Mouse (Mus musculus): ENCODE results near the gene Ugp2. TPM values are rescaled to one million over a fixed set of nuclear protein-coding genes. Genes with fewer than 3 reads are reported as not detected.

Gene Ugp2
- polyA plus RNA-seq, 1 experiment from 2014 or later = 128 TPM

- no peaks in the 10 kb centered on the region for H3K36me3 ChIP-seq (ENCODE audit: control insufficient read depth, insufficient read depth, low read length)
- H3K4me2 ChIP-seq (ENCODE audit: low read depth, low read length) = no peak overlapping the region
- WGBS = 34% methylated on average over 7 of the region's 7 CpGs
- H3K27me3 ChIP-seq (replicated peaks; ENCODE audit: control insufficient read depth, insufficient read depth, low read length) = no peaks in the 10 kb centered on the region
- DNase-seq (ENCODE audit: low spot score) (peak; percentile 89), ATAC-seq (ENCODE audit: low read depth) (peak; percentile 84)
- no peaks in the 10 kb centered on the region for H3K4me1 ChIP-seq (ENCODE audit: control insufficient read depth, insufficient read depth, low read length)
- no peak overlapping the region for H3K9ac ChIP-seq (ENCODE audit: low read depth, low read length)
- no peak overlapping the region for H3K4me3 ChIP-seq (ENCODE audit: low read depth, low read length)
- H3K27ac ChIP-seq (replicated peaks; ENCODE audit: low read depth, low read length) = no peak overlapping the region
- H3K9me3 ChIP-seq (ENCODE audit: control insufficient read depth, low read length) = 0 out of 2 replicates have a peak, but pooled peaks cover 3% of the 10 kb centered on the region
Measured at GRCm38 (mm10) chr11:21398464-21398863, 27.5 kb upstream of the Ugp2 start.

- Histone ChIP-seq H3K9me3 (ENCODE audit: control insufficient read depth, low read length) (no peaks in the 10 kb centered on the region), H3K36me3 (ENCODE audit: control insufficient read depth, insufficient read depth, low read length) (no peaks in the 10 kb centered on the region), H3K4me1 (ENCODE audit: control insufficient read depth, insufficient read depth, low read length) (no peaks in the 10 kb centered on the region), H3K27me3 (replicated peaks; ENCODE audit: control insufficient read depth, insufficient read depth, low read length) (no peaks in the 10 kb centered on the region), H3K4me2 (ENCODE audit: low read depth, low read length) (no peak overlapping the region), H3K9ac (ENCODE audit: low read depth, low read length) (no peak overlapping the region), H3K4me3 (ENCODE audit: low read depth, low read length) (no peak overlapping the region), H3K27ac (replicated peaks; ENCODE audit: low read depth, low read length) (no peak overlapping the region)
- ATAC-seq (ENCODE audit: low read depth) (no peak), DNase-seq (ENCODE audit: low spot score) (no peak)
- WGBS = 67% methylated on average over 4 of the region's 4 CpGs
Measured at GRCm38 (mm10) chr11:21386790-21387189, 15.8 kb upstream of the Ugp2 start.

- no peak for DNase-seq (ENCODE audit: low spot score)
- Histone ChIP-seq H3K4me2 (ENCODE audit: low read depth, low read length) (no peak overlapping the region), H3K9me3 (ENCODE audit: control insufficient read depth, low read length) (no peaks in the 10 kb centered on the region), H3K27ac (replicated peaks; ENCODE audit: low read depth, low read length) (no peak overlapping the region), H3K4me1 (ENCODE audit: control insufficient read depth, insufficient read depth, low read length) (peaks cover 2% of the 10 kb centered on the region; the same call in 1 of the 2 replicates), H3K4me3 (ENCODE audit: low read depth, low read length) (no peak overlapping the region), H3K9ac (ENCODE audit: low read depth, low read length) (no peak overlapping the region), H3K36me3 (ENCODE audit: control insufficient read depth, insufficient read depth, low read length) (no peaks in the 10 kb centered on the region), H3K27me3 (replicated peaks; ENCODE audit: control insufficient read depth, insufficient read depth, low read length) (no peaks in the 10 kb centered on the region)
- WGBS = 79% methylated on average over 3 of the region's 3 CpGs
- no peak for ATAC-seq (ENCODE audit: low read depth)
Measured at GRCm38 (mm10) chr11:21374096-21374495, 3.1 kb upstream of the Ugp2 start.

- peak; percentile 92 for ATAC-seq (ENCODE audit: low read depth)
- peak overlapping the region; percentile 69 for H3K4me3 ChIP-seq (ENCODE audit: low read depth, low read length)
- H3K9me3 ChIP-seq (ENCODE audit: control insufficient read depth, low read length) = no peaks in the 10 kb centered on the region
- H3K27me3 ChIP-seq (replicated peaks; ENCODE audit: control insufficient read depth, insufficient read depth, low read length) = no peaks in the 10 kb centered on the region
- H3K4me1 ChIP-seq (ENCODE audit: control insufficient read depth, insufficient read depth, low read length) = peaks cover 19% of the 10 kb centered on the region; the same call in 1 of the 2 replicates
- peak; percentile 94 for DNase-seq (ENCODE audit: low spot score)
- WGBS = under 1% methylated on average over 30 of the region's 69 CpGs
- H3K36me3 ChIP-seq (ENCODE audit: control insufficient read depth, insufficient read depth, low read length) = no peaks in the 10 kb centered on the region
- H3K4me2 ChIP-seq (ENCODE audit: low read depth, low read length) = peak overlapping the region; percentile 67
- H3K27ac ChIP-seq (replicated peaks; ENCODE audit: low read depth, low read length) = peak overlapping the region; percentile 94
- H3K9ac ChIP-seq (ENCODE audit: low read depth, low read length) = peak overlapping the region; percentile 87
Measured at GRCm38 (mm10) chr11:21370399-21371121, 441 bp downstream of the Ugp2 start.

- H3K27me3 ChIP-seq (replicated peaks; ENCODE audit: control insufficient read depth, insufficient read depth, low read length) = no peaks in the 10 kb centered on the region
- peak overlapping the region; percentile 69 for H3K4me3 ChIP-seq (ENCODE audit: low read depth, low read length)
- no peaks in the 10 kb centered on the region for H3K9me3 ChIP-seq (ENCODE audit: control insufficient read depth, low read length)
- peak overlapping the region; percentile 87 for H3K9ac ChIP-seq (ENCODE audit: low read depth, low read length)
- peak overlapping the region; percentile 94 for H3K27ac ChIP-seq (replicated peaks; ENCODE audit: low read depth, low read length)
- H3K4me2 ChIP-seq (ENCODE audit: low read depth, low read length) = peak overlapping the region; percentile 67
- no peaks in the 10 kb centered on the region for H3K36me3 ChIP-seq (ENCODE audit: control insufficient read depth, insufficient read depth, low read length)
- DNase-seq (ENCODE audit: low spot score) = peak; percentile 42
- 19% methylated on average over 9 of the region's 9 CpGs for WGBS
- no peak for ATAC-seq (ENCODE audit: low read depth)
- peaks cover 19% of the 10 kb centered on the region; the same call in 1 of the 2 replicates for H3K4me1 ChIP-seq (ENCODE audit: control insufficient read depth, insufficient read depth, low read length)
Measured at GRCm38 (mm10) chr11:21369248-21370016, 1.6 kb downstream of the Ugp2 start.

- ATAC-seq (ENCODE audit: low read depth) (no peak), DNase-seq (ENCODE audit: low spot score) (peak; percentile 37)
- H3K4me3 ChIP-seq (ENCODE audit: low read depth, low read length) = peak overlapping the region; percentile 69
- H3K27ac ChIP-seq (replicated peaks; ENCODE audit: low read depth, low read length) = no peak overlapping the region
- 31% methylated on average over 7 of the region's 7 CpGs for WGBS
- H3K4me2 ChIP-seq (ENCODE audit: low read depth, low read length) = peak overlapping the region; percentile 67
- peaks cover 19% of the 10 kb centered on the region; the same call in 1 of the 2 replicates for H3K4me1 ChIP-seq (ENCODE audit: control insufficient read depth, insufficient read depth, low read length)
- 0 out of 2 replicates have a peak overlapping the region, but pooled peaks have one; percentile 87 for H3K9ac ChIP-seq (ENCODE audit: low read depth, low read length)
- no peaks in the 10 kb centered on the region for H3K9me3 ChIP-seq (ENCODE audit: control insufficient read depth, low read length)
- no peaks in the 10 kb centered on the region for H3K36me3 ChIP-seq (ENCODE audit: control insufficient read depth, insufficient read depth, low read length)
- no peaks in the 10 kb centered on the region for H3K27me3 ChIP-seq (replicated peaks; ENCODE audit: control insufficient read depth, insufficient read depth, low read length)
Measured at GRCm38 (mm10) chr11:21368466-21368865, 2.5 kb downstream of the Ugp2 start.

GRCm38 (mm10) chr11:21363144-21363940 lies 7.7 kb downstream of the Ugp2 start:
- Histone ChIP-seq H3K27me3 (replicated peaks; ENCODE audit: control insufficient read depth, insufficient read depth, low read length) (no peaks in the 10 kb centered on the region), H3K27ac (replicated peaks; ENCODE audit: low read depth, low read length) (no peak overlapping the region), H3K9ac (ENCODE audit: low read depth, low read length) (no peak overlapping the region), H3K4me1 (ENCODE audit: control insufficient read depth, insufficient read depth, low read length) (peaks cover 10% of the 10 kb centered on the region; the same call in 1 of the 2 replicates), H3K4me3 (ENCODE audit: low read depth, low read length) (no peak overlapping the region), H3K36me3 (ENCODE audit: control insufficient read depth, insufficient read depth, low read length) (no peaks in the 10 kb centered on the region), H3K9me3 (ENCODE audit: control insufficient read depth, low read length) (no peaks in the 10 kb centered on the region), H3K4me2 (ENCODE audit: low read depth, low read length) (no peak overlapping the region)
- WGBS = 80% methylated on average over 4 of the region's 4 CpGs
- peak; percentile 27 for DNase-seq (ENCODE audit: low spot score)
- no peak for ATAC-seq (ENCODE audit: low read depth)

- H3K4me1 ChIP-seq (ENCODE audit: control insufficient read depth, insufficient read depth, low read length) = no peaks in the 10 kb centered on the region
- no peak overlapping the region for H3K4me2 ChIP-seq (ENCODE audit: low read depth, low read length)
- no peak overlapping the region for H3K9ac ChIP-seq (ENCODE audit: low read depth, low read length)
- no peak overlapping the region for H3K4me3 ChIP-seq (ENCODE audit: low read depth, low read length)
- ATAC-seq (ENCODE audit: low read depth) (no peak), DNase-seq (ENCODE audit: low spot score) (no peak)
- H3K27me3 ChIP-seq (replicated peaks; ENCODE audit: control insufficient read depth, insufficient read depth, low read length) = no peaks in the 10 kb centered on the region
- H3K36me3 ChIP-seq (ENCODE audit: control insufficient read depth, insufficient read depth, low read length) = peaks cover 46% of the 10 kb centered on the region
- 83% methylated on average over 7 of the region's 7 CpGs for WGBS
- H3K27ac ChIP-seq (replicated peaks; ENCODE audit: low read depth, low read length) = no peak overlapping the region
- H3K9me3 ChIP-seq (ENCODE audit: control insufficient read depth, low read length) = no peaks in the 10 kb centered on the region
Measured at GRCm38 (mm10) chr11:21351296-21351695, 19.7 kb downstream of the Ugp2 start.

All from embryonic facial prominence, embryonic 14.5 days (tissue).